Mouse (Mus musculus) cerebellum, adult 2 months (tissue): ENCODE results near the gene Pspc1. TPM values are rescaled to one million over a fixed set of nuclear protein-coding genes. Genes with fewer than 3 reads are reported as not detected.

ENCODE experiments used
- DNase-seq, 2 experiments: peaks; one replicate each; pipeline ENCODE4 v3.0.0; 2021
- H3K27ac ChIP-seq: fragments of 200-500 bp; 2 replicates; pipeline ENCODE4 v1.5.1; 2012; ENCODE audit warnings: low read length, control low read depth, inconsistent platforms; ENCODE audit not compliant: insufficient read depth
- H3K27me3 ChIP-seq: fragments of 200-500 bp; 2 replicates; pipeline ENCODE4 v1.6.1; 2012; ENCODE audit warnings: inconsistent platforms, mild to moderate bottlenecking, low read length, moderate library complexity; ENCODE audit not compliant: control insufficient read depth, insufficient read depth
- H3K4me1 ChIP-seq: fragments of 200-500 bp; 2 replicates; pipeline ENCODE4 v1.6.1; 2011; ENCODE audit warnings: low read length; ENCODE audit not compliant: control insufficient read depth, insufficient read depth
- H3K4me3 ChIP-seq: fragments of 200-500 bp; replicated peaks from 2 replicates; pipeline ENCODE3; 2011; ENCODE audit warnings: mild to moderate bottlenecking, low read depth, low read length, control low read depth; ENCODE audit not compliant: insufficient read depth
- CTCF ChIP-seq: fragments of 200-500 bp; IDR thresholded peaks from 2 replicates; pipeline ENCODE4 v1.5.1; 2011; ENCODE audit warnings: low read depth, mild to moderate bottlenecking, control low read depth, low read length, moderate library complexity, borderline replicate concordance; ENCODE audit not compliant: insufficient read depth
- POLR2A ChIP-seq: fragments of 200-500 bp; IDR thresholded peaks from 2 replicates; pipeline ENCODE4 v1.6.1; 2011; ENCODE audit warnings: low read length, control low read depth, borderline replicate concordance; ENCODE audit not compliant: insufficient read depth
- WGBS: fragments of 180-500 bp; shearing (Covaris S2); methylation state at CpG from one replicate; pipeline ENCODE4 v1.1.7; 2018; 5-methylcytosine and 5-hydroxymethylcytosine counted together
- polyA plus RNA-seq: library from polyadenylated mRNA; depleted of rRNA; stranded (reverse); fragments of >200 nt; gene quantifications from 2 replicates; pipeline ENCODE4 v1.2.3, GENCODE M21; 2012; rRNA removed

The Pspc1 gene
- polyA plus RNA-seq, 1 experiment = 31.5 TPM

DNA sequence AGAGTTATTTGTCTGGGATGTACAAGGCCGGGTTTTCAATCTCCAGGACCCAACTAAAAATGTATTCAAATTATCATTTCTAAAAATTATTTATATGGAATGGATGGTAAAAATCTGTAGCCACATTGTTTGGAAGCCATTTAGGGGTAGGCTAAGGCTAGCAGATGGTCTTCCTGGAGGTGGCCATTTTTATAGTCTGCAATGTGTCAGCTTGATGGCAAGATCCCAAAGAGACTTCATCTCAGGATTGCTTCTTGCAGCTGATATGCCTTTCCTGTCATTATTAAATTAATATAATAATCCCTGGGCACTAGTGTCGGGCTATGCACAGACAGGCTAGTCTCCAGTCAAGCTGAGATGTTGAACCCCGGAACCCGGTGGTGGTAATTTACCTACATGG, 26.8 kb downstream of the Pspc1 start:
- 30% methylated on average over 4 of the region's 4 CpGs for WGBS
- TF ChIP-seq CTCF (no peak), POLR2A (no peak)
- H3K27ac ChIP-seq = no peak overlapping the region
- H3K4me3 ChIP-seq = no peak overlapping the region
- H3K27me3 ChIP-seq = no peaks in the 10 kb centered on the region
- H3K4me1 ChIP-seq = peaks cover 6% of the 10 kb centered on the region; the same call in 1 of the 2 replicates
- DNase-seq = peak; percentile 20 to 71

DNA sequence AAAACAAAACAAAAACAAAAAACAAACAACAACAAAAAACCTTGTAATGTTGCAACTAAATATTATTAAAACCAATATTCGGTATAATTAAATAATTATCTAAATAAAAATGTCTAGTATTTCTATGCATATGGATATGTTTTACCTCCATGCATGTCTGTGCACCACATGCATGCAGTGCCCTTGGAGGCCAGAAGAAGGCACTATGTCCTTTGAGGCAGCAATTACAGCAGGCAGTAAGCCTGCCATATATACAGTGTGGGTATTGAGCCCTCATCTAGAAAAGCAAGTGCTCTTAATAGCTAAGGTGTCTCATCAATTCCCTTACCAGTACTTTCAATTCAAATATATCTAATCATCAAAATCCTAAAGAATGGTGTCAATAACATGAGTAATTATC, 37.9 kb downstream of the Pspc1 start:
- Histone ChIP-seq H3K4me1 (no peaks in the 10 kb centered on the region), H3K4me3 (no peak overlapping the region), H3K27ac (no peak overlapping the region), H3K27me3 (no peaks in the 10 kb centered on the region)
- 95% methylated on average over 1 of the region's 1 CpGs for WGBS
- DNase-seq = no peak
- TF ChIP-seq CTCF (no peak), POLR2A (no peak)

DNA sequence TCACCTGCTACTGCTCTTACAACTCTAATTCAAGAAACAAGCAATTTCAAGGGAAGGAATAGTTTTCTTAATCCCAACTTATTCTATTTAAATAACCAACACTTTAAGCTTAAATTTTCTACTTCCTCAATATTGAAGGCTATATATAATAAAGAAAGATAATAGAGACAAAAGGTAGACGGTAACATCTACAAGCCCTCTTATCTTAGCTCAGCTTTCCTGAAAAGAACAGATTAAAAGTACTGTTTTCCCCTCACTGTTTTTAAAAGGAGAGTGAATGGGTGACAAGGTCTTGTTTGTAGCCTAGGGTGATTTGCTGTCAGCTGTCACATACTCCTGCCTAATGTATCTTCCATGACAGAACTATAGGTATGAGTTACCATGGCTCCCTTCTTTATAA, 51.6 kb downstream of the Pspc1 start:
- 98% methylated on average over 1 of the region's 1 CpGs for WGBS
- Histone ChIP-seq H3K27me3 (no peaks in the 10 kb centered on the region), H3K4me1 (no peaks in the 10 kb centered on the region), H3K27ac (no peak overlapping the region), H3K4me3 (no peak overlapping the region)
- no peak for TF ChIP-seq POLR2A
- no peak for TF ChIP-seq CTCF
- no peak for DNase-seq

DNA sequence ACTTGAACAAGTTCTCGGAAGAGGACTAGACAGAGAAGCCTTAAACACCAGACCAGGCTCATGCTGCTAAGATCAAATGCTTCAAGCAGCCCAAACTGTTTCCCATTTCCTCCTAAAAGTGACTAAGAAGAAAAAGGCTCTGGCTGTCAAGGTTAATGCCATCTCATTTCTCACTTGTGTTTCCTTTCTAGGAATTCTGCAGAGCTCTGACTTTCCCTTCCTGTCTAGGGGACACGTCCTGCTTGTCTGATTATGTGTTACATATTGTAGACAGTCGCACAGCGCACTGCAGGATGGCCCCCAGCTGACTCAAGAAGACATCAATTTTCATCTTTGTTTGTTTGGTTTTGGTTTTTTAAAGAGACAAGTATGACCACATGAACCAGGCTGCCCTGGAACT, 72.4 kb downstream of the Pspc1 start:
- TF ChIP-seq CTCF (no peak), POLR2A (no peak)
- WGBS = 74% methylated on average over 4 of the region's 4 CpGs

DNA sequence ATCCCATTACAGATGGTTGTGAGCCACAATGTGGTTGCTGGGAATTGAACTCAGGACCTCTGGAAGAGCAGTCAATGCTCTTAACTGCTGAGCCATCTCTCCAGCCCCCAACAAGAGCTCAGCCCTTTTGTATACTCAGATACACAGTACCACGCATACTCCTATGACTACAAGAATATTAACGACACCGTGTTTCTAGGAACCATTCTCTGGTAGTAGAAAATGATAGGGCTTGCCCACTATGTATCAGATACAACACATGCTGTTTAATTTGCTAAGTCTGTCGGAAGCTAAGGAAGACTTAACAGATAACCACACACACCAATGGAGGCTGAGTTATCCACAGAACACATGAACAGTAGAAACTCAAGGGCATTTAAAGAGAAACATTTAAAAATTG, 75.5 kb downstream of the Pspc1 start:
- TF ChIP-seq CTCF (no peak), POLR2A (no peak)
- no peak overlapping the region for H3K27ac ChIP-seq
- DNase-seq = no peak
- 96% methylated on average over 4 of the region's 4 CpGs for WGBS
- H3K4me1 ChIP-seq = no peaks in the 10 kb centered on the region
- H3K27me3 ChIP-seq = no peaks in the 10 kb centered on the region
- H3K4me3 ChIP-seq = no peak overlapping the region

More for the DNA sequence above, 72.4 kb downstream of the Pspc1 start:
- no peaks in the 10 kb centered on the region for H3K27me3 ChIP-seq
- no peak overlapping the region for H3K27ac ChIP-seq
- no peak for DNase-seq
- no peak overlapping the region for H3K4me3 ChIP-seq
- H3K4me1 ChIP-seq = no peaks in the 10 kb centered on the region

DNA sequence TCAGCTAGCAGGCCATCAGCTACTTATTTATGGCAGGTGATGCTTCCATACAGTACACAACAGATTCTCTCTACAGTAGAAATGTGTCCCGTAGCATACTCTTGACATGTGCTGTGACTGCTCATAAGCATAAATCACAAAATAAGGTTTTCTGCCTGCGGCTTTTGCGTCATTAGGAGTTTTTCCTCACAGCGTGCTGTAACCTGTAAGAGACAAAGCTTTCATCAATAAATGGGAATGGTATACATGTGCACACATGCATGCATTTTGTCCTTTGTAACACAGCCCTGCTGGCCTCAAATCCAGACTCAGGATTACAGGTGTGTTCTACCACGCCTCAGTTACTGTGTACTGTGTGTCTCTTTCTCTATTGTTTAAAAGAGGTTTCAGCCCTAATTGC, 80.3 kb downstream of the Pspc1 start:
- Histone ChIP-seq H3K27me3 (no peaks in the 10 kb centered on the region), H3K27ac (no peak overlapping the region), H3K4me3 (no peak overlapping the region), H3K4me1 (no peaks in the 10 kb centered on the region)
- 94% methylated on average over 5 of the region's 5 CpGs for WGBS
- no peak for TF ChIP-seq POLR2A
- no peak for TF ChIP-seq CTCF
- no peak for DNase-seq

DNA sequence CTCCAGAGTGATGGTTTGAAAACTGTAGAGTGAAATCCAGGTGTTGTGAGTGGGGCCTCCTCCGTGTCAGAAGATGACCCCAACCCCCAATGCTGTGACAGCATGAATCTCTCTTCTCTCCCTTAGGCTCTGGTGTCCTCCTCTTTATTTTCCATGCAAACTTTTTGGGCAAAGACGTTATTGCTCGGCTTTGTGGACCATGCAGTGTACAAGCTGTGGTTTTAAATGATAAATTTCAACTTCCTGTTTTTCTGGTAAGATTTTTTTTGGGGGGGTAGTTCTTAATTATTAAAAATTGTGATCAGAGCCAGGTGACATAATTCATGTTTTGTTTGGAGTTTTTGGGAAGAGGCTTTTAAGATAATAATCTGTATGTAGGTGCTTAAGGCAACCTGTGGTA, 82.6 kb downstream of the Pspc1 start:
- TF ChIP-seq CTCF (no peak), POLR2A (no peak)
- Histone ChIP-seq H3K27me3 (no peaks in the 10 kb centered on the region), H3K4me3 (no peak overlapping the region), H3K4me1 (no peaks in the 10 kb centered on the region), H3K27ac (no peak overlapping the region)
- 82% methylated on average over 3 of the region's 3 CpGs for WGBS
- DNase-seq = no peak

DNA sequence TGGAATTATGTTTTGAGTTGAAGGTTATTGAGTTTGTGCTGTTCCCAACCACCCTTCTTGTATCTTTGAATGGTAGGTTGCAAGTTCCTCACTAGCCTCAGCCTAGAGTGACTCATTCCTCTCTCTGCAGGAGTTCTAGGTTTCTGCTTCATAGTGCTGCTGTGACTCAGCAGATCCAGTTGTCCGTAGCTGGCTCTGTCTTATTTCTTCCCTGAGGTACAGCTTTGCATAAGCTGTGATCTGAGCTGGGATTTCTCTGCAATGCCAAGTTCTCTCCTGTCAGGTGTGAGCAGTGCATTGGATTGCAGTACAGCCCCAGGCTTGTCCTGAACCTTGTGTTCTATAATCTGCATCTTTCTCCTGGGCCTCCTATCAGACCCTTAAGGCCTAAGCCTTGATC, 88.3 kb downstream of the Pspc1 start:
- WGBS = 29% methylated on average over 1 of the region's 1 CpGs
- peak in 1 of 2 experiments; percentile 33 for DNase-seq

DNA sequence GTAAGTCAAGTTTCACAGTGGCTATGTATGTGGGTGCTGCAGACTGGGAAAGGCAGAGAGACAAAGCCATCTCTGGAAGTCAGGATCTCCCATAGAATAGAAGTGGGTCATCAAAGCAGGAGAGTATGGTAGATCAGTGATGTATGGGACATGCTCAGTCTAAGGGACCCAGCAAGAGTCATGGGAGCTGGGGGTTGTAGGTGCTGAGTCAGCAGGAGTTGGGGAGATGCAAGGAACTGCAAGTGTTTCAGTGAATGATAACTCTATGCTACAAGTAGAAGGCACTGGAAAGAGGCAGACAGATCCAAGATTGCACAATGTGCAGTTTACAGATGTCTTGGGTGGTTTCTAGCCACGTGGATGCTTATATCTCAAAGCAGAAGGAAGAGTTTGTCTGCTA, 89.0 kb downstream of the Pspc1 start:
- Histone ChIP-seq H3K27me3 (no peaks in the 10 kb centered on the region), H3K4me3 (no peak overlapping the region), H3K4me1 (no peaks in the 10 kb centered on the region), H3K27ac (no peak overlapping the region)
- TF ChIP-seq POLR2A = no peak
- WGBS = 92% methylated on average over 1 of the region's 1 CpGs
- no peak for DNase-seq

More for the DNA sequence above, 88.3 kb downstream of the Pspc1 start:
- no peak for TF ChIP-seq CTCF
- no peak for TF ChIP-seq POLR2A
- Histone ChIP-seq H3K27me3 (no peaks in the 10 kb centered on the region), H3K4me1 (no peaks in the 10 kb centered on the region), H3K27ac (no peak overlapping the region), H3K4me3 (no peak overlapping the region)

DNA sequence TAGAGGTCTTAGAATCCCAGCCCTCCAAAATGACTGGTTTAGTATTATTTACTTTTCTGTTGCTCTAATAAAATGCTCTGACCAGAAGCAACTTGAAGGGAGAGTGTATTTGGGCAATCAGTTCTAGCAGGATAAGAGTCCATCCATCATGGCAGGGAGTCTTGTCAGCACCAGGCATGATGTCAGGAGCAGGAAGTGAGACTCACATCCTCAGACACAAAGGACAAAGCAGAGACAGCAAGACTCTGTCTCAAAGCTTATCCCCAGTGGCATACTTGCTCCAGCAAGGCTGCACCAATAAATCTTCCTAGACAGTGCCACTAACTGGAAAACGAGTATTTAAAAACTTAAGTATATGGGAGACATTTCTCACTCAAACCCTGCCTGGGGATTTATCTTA, 92.7 kb downstream of the Pspc1 start:
- Histone ChIP-seq H3K27ac (no peak overlapping the region), H3K4me3 (no peak overlapping the region), H3K27me3 (no peaks in the 10 kb centered on the region), H3K4me1 (no peaks in the 10 kb centered on the region)
- no peak for DNase-seq
- WGBS = 76% methylated on average over 1 of the region's 1 CpGs
- no peak for TF ChIP-seq POLR2A
- no peak for TF ChIP-seq CTCF

Other genes with a start within 250 kb of the Pspc1 start
- gene Cenpj, start 202.9 kb downstream of the Pspc1 start, polyA plus RNA-seq = 3.2 and 4.1 TPM in 2 replicates
- 10.2 and 10.9 TPM in 2 replicates for gene Parp4, start 202.7 kb downstream of the Pspc1 start, polyA plus RNA-seq
- 37.7 and 38.5 TPM in 2 replicates for gene Mphosph8, start 110.1 kb downstream of the Pspc1 start, polyA plus RNA-seq
- gene Zmym5, start 33.4 kb upstream of the Pspc1 start, polyA plus RNA-seq = 29.8 and 30.0 TPM in 2 replicates
- 41.5 and 44.3 TPM in 2 replicates for gene Zmym2, start 108.3 kb upstream of the Pspc1 start, polyA plus RNA-seq